Mouse (Mus musculus) E14TG2a.4 (cell line): ENCODE measurements around the gene Tnrc6a.

ENCODE experiments used
- CTCF ChIP-seq: conservative IDR thresholded peaks from 2 replicates; pipeline ENCODE4 v1.5.1; 2014; ENCODE audit warnings: low read length
- NANOG ChIP-seq: IDR thresholded peaks from 2 replicates; pipeline ENCODE4 v1.6.1; 2014; ENCODE audit warnings: borderline replicate concordance, low read length, mixed read lengths
- POU5F1 ChIP-seq: IDR thresholded peaks from 2 replicates; pipeline ENCODE4 v1.6.1; 2014; ENCODE audit warnings: low read length, borderline replicate concordance

GRCm38 (mm10) chr7:123127301-123127700, 3.6 kb downstream of the Tnrc6a start:
- peak; percentile 37; the same call in 1 of the 2 replicates for TF ChIP-seq CTCF
- TF ChIP-seq NANOG, result no peak
- no peak for TF ChIP-seq POU5F1
